Mouse (Mus musculus): ENCODE results near the gene Snapin.

Gene Snapin

GRCm38 (mm10) chr3:90490696-90491256 is at the start of gene Snapin:
Snapin (minus strand) TSS chr3:90491033.
- DNase-seq (ENCODE audit: low read depth in 1 of 2, low spot score in 2 of 2) = peak; percentile 91 to 95

- no peak for DNase-seq (ENCODE audit: low read depth in 1 of 2, low spot score in 2 of 2)
These were observed 47.1 kb upstream of the Snapin start for GRCm38 (mm10) chr3:90537905-90538296.

- no peak for DNase-seq (ENCODE audit: low read depth in 1 of 2, low spot score in 2 of 2)
These were observed 46.5 kb upstream of the Snapin start, which contains the start of gene S100a16 for GRCm38 (mm10) chr3:90537141-90537904. S100a16 (plus strand) TSS chr3:90537254.

GRCm38 (mm10) chr3:90535446-90535845 is 44.6 kb upstream of the Snapin start:
- DNase-seq (ENCODE audit: low read depth in 1 of 2, low spot score in 2 of 2) = no peak

- DNase-seq (ENCODE audit: low read depth in 1 of 2, low spot score in 2 of 2) = no peak
These were observed 40.9 kb upstream of the Snapin start for GRCm38 (mm10) chr3:90531713-90532112.

- DNase-seq (ENCODE audit: low read depth in 1 of 2, low spot score in 2 of 2) = no peak
These were observed 36.5 kb upstream of the Snapin start for GRCm38 (mm10) chr3:90527291-90527873.

GRCm38 (mm10) chr3:90526580-90526979 is 35.7 kb upstream of the Snapin start, which contains the start of gene S100a14:
S100a14 (plus strand) TSS chr3:90526856.
- no peak for DNase-seq (ENCODE audit: low read depth in 1 of 2, low spot score in 2 of 2)

- DNase-seq (ENCODE audit: low read depth in 1 of 2, low spot score in 2 of 2) = no peak
These were observed 35.2 kb upstream of the Snapin start for GRCm38 (mm10) chr3:90526076-90526475.

- DNase-seq (ENCODE audit: low read depth in 1 of 2, low spot score in 2 of 2) = no peak
These were observed 34.6 kb upstream of the Snapin start for GRCm38 (mm10) chr3:90525421-90525820.

- no peak for DNase-seq (ENCODE audit: low read depth in 1 of 2, low spot score in 2 of 2)
These were observed 26.9 kb upstream of the Snapin start for GRCm38 (mm10) chr3:90517711-90518110.

GRCm38 (mm10) chr3:90515789-90516188 is 25.0 kb upstream of the Snapin start:
- no peak for DNase-seq (ENCODE audit: low read depth in 1 of 2, low spot score in 2 of 2)

- DNase-seq (ENCODE audit: low read depth in 1 of 2, low spot score in 2 of 2) = no peak
These were observed 24.4 kb upstream of the Snapin start for GRCm38 (mm10) chr3:90515242-90515641.

- DNase-seq (ENCODE audit: low read depth in 1 of 2, low spot score in 2 of 2) = no peak
These were observed 23.9 kb upstream of the Snapin start for GRCm38 (mm10) chr3:90514691-90515090.

GRCm38 (mm10) chr3:90513796-90514590 is 23.2 kb upstream of the Snapin start, which contains the start of the genes S100a1 and S100a13:
S100a1 (minus strand) TSS chr3:90514392.
S100a13 (plus strand) TSS chr3:90514435.
- peak in 1 of 2 experiments; percentile 35 for DNase-seq (ENCODE audit: low read depth in 1 of 2, low spot score in 2 of 2)

GRCm38 (mm10) chr3:90512948-90513642 is 22.3 kb upstream of the Snapin start:
- no peak for DNase-seq (ENCODE audit: low read depth in 1 of 2, low spot score in 2 of 2)

GRCm38 (mm10) chr3:90512276-90512675 is 21.4 kb upstream of the Snapin start:
- no peak for DNase-seq (ENCODE audit: low read depth in 1 of 2, low spot score in 2 of 2)

- DNase-seq (ENCODE audit: low read depth in 1 of 2, low spot score in 2 of 2) = no peak
These were observed 18.9 kb upstream of the Snapin start for GRCm38 (mm10) chr3:90509747-90510123.

GRCm38 (mm10) chr3:90508950-90509746 is 18.3 kb upstream of the Snapin start, which contains the start of gene Chtop:
Chtop (minus strand) TSS chr3:90509498.
- peak; percentile 99 for DNase-seq (ENCODE audit: low read depth in 1 of 2, low spot score in 2 of 2)

GRCm38 (mm10) chr3:90508287-90508949 is 17.6 kb upstream of the Snapin start:
- no peak for DNase-seq (ENCODE audit: low read depth in 1 of 2, low spot score in 2 of 2)

Measured in monocyte, adult 2 months (primary cell).